Mouse (Mus musculus) midbrain, embryonic 16.5 days (tissue): ENCODE data around the gene Rapgef4. TPM values are rescaled to one million over a fixed set of nuclear protein-coding genes. Genes with fewer than 3 reads are reported as not detected.

ENCODE experiments used
- ATAC-seq: fragments of 200-750 bp; cut with Nextera tagmentation; 2 replicates; pipeline ENCODE4 v1.8.0; 2017; ENCODE audit warnings: moderate TSS enrichment
- H3K27ac ChIP-seq: fragments of 300-500 bp; sonication (generic); 2 replicates; pipeline ENCODE4 v1.5.1; 2014; ENCODE audit warnings: mild to moderate bottlenecking, low read length, mixed read lengths
- H3K27me3 ChIP-seq: fragments of 300-500 bp; sonication (generic); 2 replicates; pipeline ENCODE4 v1.6.1; 2014; ENCODE audit warnings: low read depth, low read length, mixed read lengths; ENCODE audit not compliant: control insufficient read depth, insufficient read depth
- H3K36me3 ChIP-seq: fragments of 300-500 bp; sonication (generic); 2 replicates; pipeline ENCODE4 v1.6.1; 2014; ENCODE audit warnings: mild to moderate bottlenecking, low read length, moderate library complexity, mixed read lengths; ENCODE audit not compliant: control insufficient read depth, insufficient read depth
- H3K4me1 ChIP-seq: fragments of 300-500 bp; sonication (generic); 2 replicates; pipeline ENCODE4 v1.6.1; 2014; ENCODE audit warnings: mild to moderate bottlenecking, low read length, mixed read lengths; ENCODE audit not compliant: control insufficient read depth, insufficient read depth
- H3K4me2 ChIP-seq: fragments of 300-500 bp; sonication (generic); 2 replicates; pipeline ENCODE4 v1.6.1; 2014; ENCODE audit warnings: mild to moderate bottlenecking, low read length, mixed read lengths
- H3K4me3 ChIP-seq: fragments of 300-500 bp; sonication (generic); 2 replicates; pipeline ENCODE4 v1.5.1; 2014; ENCODE audit warnings: low read depth, mild to moderate bottlenecking, low read length, moderate library complexity, mixed read lengths
- H3K9ac ChIP-seq: fragments of 300-500 bp; sonication (generic); 2 replicates; pipeline ENCODE4 v1.6.1; 2014; ENCODE audit warnings: low read depth, low read length, mixed read lengths
- H3K9me3 ChIP-seq: fragments of 300-500 bp; sonication (generic); replicated peaks from 2 replicates; pipeline ENCODE4 v1.6.1; 2014; ENCODE audit warnings: mild to moderate bottlenecking, low read length, mixed read lengths; ENCODE audit not compliant: control insufficient read depth, poor library complexity, severe bottlenecking
- WGBS: fragments of 180-500 bp; shearing (Covaris S2); extraction: QIAGEN DNeasy Blood & Tissue Kit; methylation state at CpG from one replicate; pipeline ENCODE4 v1.1.7; 2014; 5-methylcytosine and 5-hydroxymethylcytosine counted together
- polyA plus RNA-seq: library from polyadenylated mRNA; unstranded; fragments of >200 nt; fragmentation: Nextera tagmentation; extraction: Ambion mirVana; gene quantifications from 2 replicates; pipeline ENCODE4 v1.2.1, GENCODE M21; 2015

Rapgef4 gene
- polyA plus RNA-seq, 1 experiment from 2014 or later, result 40.2 TPM

DNA sequence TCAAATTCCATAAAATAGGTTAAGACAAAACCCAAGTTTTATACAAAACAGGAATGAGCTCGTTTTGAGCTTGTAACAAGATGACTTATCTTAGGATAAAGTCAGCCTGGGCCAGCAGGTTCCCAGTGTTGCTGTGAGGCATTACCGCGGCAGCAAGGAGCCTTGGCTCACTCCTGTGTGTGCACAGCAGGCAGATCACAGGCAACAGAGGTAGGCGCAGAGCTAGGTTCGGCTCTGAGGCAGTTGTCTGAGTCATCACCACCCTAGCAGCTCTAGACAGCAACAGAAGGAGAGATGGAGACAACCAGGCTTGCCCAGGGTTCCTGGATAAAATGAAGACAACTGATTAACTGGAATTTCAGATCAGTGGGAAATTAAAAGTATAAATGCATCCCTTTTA lies 35.0 kb downstream of the Rapgef4 start:
- Histone ChIP-seq H3K9ac (no peak overlapping the region), H3K36me3 (no peaks in the 10 kb centered on the region), H3K27ac (no peak overlapping the region), H3K27me3 (no peaks in the 10 kb centered on the region), H3K4me2 (no peak overlapping the region), H3K4me3 (no peak overlapping the region), H3K9me3 (no peaks in the 10 kb centered on the region), H3K4me1 (no peaks in the 10 kb centered on the region)
- ATAC-seq, result no peak
- WGBS, result 41% methylated on average over 5 of the region's 5 CpGs

- Histone ChIP-seq H3K9ac (no peak overlapping the region), H3K4me1 (no peaks in the 10 kb centered on the region), H3K4me3 (no peak overlapping the region), H3K27me3 (no peaks in the 10 kb centered on the region), H3K27ac (no peak overlapping the region), H3K36me3 (no peaks in the 10 kb centered on the region), H3K9me3 (no peaks in the 10 kb centered on the region), H3K4me2 (no peak overlapping the region)
- 97% methylated on average over 2 of the region's 2 CpGs for WGBS
- no peak for ATAC-seq
Measured at GRCm38 (mm10) chr2:72017168-72017567, 36.1 kb downstream of the Rapgef4 start.

DNA sequence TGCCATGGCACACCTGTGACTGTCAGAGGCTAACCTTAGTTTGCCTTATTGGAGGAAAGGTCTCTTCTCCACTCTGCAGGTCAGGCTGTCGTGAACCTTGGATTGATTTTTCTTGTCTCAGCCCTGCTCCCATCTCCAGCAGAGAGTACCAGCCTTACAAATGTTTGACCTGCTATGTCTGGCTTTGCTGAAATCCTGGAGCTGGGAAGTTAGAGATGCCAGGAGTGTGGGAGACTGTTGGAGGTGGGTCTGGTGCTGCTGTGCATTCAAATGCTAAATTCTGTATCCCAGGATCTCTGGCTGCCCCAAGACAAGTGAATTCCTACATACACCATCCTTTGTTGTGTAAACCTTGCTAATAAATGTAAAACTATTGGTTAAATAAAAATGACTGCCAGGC lies 37.7 kb downstream of the Rapgef4 start:
- H3K4me1 ChIP-seq, result no peaks in the 10 kb centered on the region
- ATAC-seq, result no peak
- H3K9ac ChIP-seq, result no peak overlapping the region
- no peak overlapping the region for H3K4me2 ChIP-seq
- no peaks in the 10 kb centered on the region for H3K9me3 ChIP-seq
- no peaks in the 10 kb centered on the region for H3K27me3 ChIP-seq
- WGBS, result 88% methylated on average over 1 of the region's 1 CpGs
- H3K27ac ChIP-seq, result no peak overlapping the region
- no peaks in the 10 kb centered on the region for H3K36me3 ChIP-seq
- no peak overlapping the region for H3K4me3 ChIP-seq

- H3K27me3 ChIP-seq, result no peaks in the 10 kb centered on the region
- no peaks in the 10 kb centered on the region for H3K9me3 ChIP-seq
- no peak overlapping the region for H3K4me2 ChIP-seq
- no peak for ATAC-seq
- no peak overlapping the region for H3K4me3 ChIP-seq
- WGBS, result 92% methylated on average over 15 of the region's 15 CpGs
- H3K9ac ChIP-seq, result no peak overlapping the region
- H3K27ac ChIP-seq, result no peak overlapping the region
- no peaks in the 10 kb centered on the region for H3K4me1 ChIP-seq
- H3K36me3 ChIP-seq, result no peaks in the 10 kb centered on the region
Measured at GRCm38 (mm10) chr2:72020755-72021154, 39.7 kb downstream of the Rapgef4 start.

DNA sequence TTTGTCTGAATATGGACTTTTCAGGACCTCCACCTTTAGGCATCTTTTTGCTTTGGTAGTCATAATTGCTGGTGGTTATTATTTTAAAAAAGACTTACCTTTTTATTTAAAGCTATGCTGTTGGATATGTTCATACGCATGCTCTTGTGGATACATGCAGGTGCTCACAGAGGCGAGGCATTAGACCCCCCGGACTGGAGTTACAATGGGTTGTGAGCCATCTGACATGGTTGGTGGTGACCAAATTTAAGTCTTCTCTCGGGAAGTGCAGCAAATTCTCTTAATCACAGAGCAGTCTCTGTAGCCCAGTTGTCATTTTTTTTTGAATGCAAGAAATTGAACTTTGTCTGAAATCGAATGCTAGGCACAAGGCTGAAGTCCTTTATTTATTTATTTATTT lies 40.4 kb downstream of the Rapgef4 start:
- 76% methylated on average over 5 of the region's 5 CpGs for WGBS

DNA sequence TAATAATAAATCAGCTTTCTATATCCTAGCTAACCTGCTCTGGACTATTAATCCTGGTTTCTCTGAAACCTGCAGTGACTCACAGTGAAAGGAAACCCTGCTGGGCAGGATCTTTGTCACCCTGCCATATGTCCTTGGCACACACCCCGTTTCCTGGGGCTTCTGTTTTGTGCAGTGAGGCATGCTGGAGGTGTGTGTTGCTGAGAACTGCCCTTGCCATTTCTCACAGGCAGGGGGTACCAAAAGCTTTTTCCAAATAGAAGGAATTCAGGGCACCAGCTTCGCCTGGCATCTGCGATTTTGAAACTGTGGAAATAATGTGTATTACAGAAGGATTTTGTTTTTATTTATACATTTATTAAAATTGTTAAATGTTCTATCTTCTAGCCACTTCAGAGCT lies 40.8 kb downstream of the Rapgef4 start:
- WGBS, result 60% methylated on average over 3 of the region's 3 CpGs

More for the DNA sequence above, 40.4 kb downstream of the Rapgef4 start:
- H3K9me3 ChIP-seq, result no peaks in the 10 kb centered on the region
- no peaks in the 10 kb centered on the region for H3K4me1 ChIP-seq
- H3K27me3 ChIP-seq, result no peaks in the 10 kb centered on the region
- no peak overlapping the region for H3K9ac ChIP-seq
- no peak overlapping the region for H3K27ac ChIP-seq
- no peak for ATAC-seq
- H3K4me3 ChIP-seq, result no peak overlapping the region
- H3K4me2 ChIP-seq, result no peak overlapping the region
- no peaks in the 10 kb centered on the region for H3K36me3 ChIP-seq

GRCm38 (mm10) chr2:72023791-72024190 lies 42.8 kb downstream of the Rapgef4 start:
- no peak overlapping the region for H3K4me2 ChIP-seq
- 93% methylated on average over 5 of the region's 5 CpGs for WGBS
- ATAC-seq, result no peak
- no peaks in the 10 kb centered on the region for H3K4me1 ChIP-seq
- no peaks in the 10 kb centered on the region for H3K27me3 ChIP-seq
- no peaks in the 10 kb centered on the region for H3K9me3 ChIP-seq
- H3K27ac ChIP-seq, result no peak overlapping the region
- H3K4me3 ChIP-seq, result no peak overlapping the region
- no peaks in the 10 kb centered on the region for H3K36me3 ChIP-seq
- no peak overlapping the region for H3K9ac ChIP-seq

More for the DNA sequence above, 40.8 kb downstream of the Rapgef4 start:
- Histone ChIP-seq H3K4me3 (no peak overlapping the region), H3K4me2 (no peak overlapping the region), H3K27me3 (no peaks in the 10 kb centered on the region), H3K9ac (no peak overlapping the region), H3K9me3 (no peaks in the 10 kb centered on the region), H3K27ac (no peak overlapping the region), H3K36me3 (no peaks in the 10 kb centered on the region), H3K4me1 (no peaks in the 10 kb centered on the region)
- no peak for ATAC-seq

- no peaks in the 10 kb centered on the region for H3K27me3 ChIP-seq
- no peak overlapping the region for H3K4me3 ChIP-seq
- H3K36me3 ChIP-seq, result no peaks in the 10 kb centered on the region
- WGBS, result 94% methylated on average over 5 of the region's 5 CpGs
- H3K9ac ChIP-seq, result no peak overlapping the region
- H3K4me2 ChIP-seq, result no peak overlapping the region
- no peak overlapping the region for H3K27ac ChIP-seq
- no peak for ATAC-seq
- H3K4me1 ChIP-seq, result no peaks in the 10 kb centered on the region
- no peaks in the 10 kb centered on the region for H3K9me3 ChIP-seq
Measured at GRCm38 (mm10) chr2:72025660-72026059, 44.6 kb downstream of the Rapgef4 start.

DNA sequence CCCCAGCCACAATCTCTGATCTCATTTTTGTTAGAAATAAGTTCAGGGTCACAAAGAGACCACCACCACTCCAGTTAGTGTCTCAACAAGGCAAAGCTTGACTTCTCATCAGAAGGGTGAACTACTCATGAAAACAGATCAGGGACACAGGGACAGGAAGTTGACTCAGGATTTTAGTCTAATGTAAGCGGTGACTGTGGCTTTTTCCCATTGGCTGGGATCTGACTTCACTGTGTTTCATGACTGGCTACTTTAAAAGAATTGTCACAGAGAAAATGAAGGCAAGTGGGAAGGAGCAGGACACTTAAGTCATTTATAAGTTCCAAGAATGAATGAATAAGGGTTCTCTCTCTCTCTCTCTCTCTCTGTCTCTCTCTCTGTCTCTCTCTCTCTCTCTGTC lies 45.5 kb downstream of the Rapgef4 start:
- ATAC-seq, result no peak
- no peaks in the 10 kb centered on the region for H3K9me3 ChIP-seq
- no peak overlapping the region for H3K4me3 ChIP-seq
- no peaks in the 10 kb centered on the region for H3K36me3 ChIP-seq
- H3K27me3 ChIP-seq, result no peaks in the 10 kb centered on the region
- H3K9ac ChIP-seq, result no peak overlapping the region
- no peak overlapping the region for H3K27ac ChIP-seq
- 88% methylated on average over 1 of the region's 1 CpGs for WGBS
- no peaks in the 10 kb centered on the region for H3K4me1 ChIP-seq
- H3K4me2 ChIP-seq, result no peak overlapping the region

DNA sequence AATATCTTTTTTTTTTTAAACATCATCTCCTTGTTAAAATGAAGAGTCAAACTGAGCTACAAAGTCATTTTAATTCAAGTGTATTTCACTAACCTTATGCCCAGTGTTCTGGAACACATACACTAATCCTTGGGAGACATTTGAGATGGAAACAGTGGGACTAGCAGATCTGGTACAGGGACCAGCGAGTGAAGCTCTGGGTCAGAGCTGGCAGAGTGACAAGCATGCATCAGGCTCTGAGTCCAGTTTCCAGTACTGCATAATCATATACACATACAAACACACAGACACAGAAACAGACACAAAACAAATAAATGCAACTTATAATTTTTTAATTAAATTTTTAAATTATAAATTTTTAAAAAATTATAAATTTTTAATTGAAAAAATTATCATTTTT lies 48.0 kb downstream of the Rapgef4 start:
- H3K27me3 ChIP-seq, result no peaks in the 10 kb centered on the region
- WGBS, result 59% methylated on average over 1 of the region's 1 CpGs
- no peaks in the 10 kb centered on the region for H3K36me3 ChIP-seq
- no peak for ATAC-seq
- no peak overlapping the region for H3K27ac ChIP-seq
- H3K9ac ChIP-seq, result no peak overlapping the region
- no peak overlapping the region for H3K4me2 ChIP-seq
- no peaks in the 10 kb centered on the region for H3K9me3 ChIP-seq
- H3K4me1 ChIP-seq, result no peaks in the 10 kb centered on the region
- no peak overlapping the region for H3K4me3 ChIP-seq
